Comparison of ENCODE assay signal across 13 mouse cellular contexts in the genomic region with DNA sequence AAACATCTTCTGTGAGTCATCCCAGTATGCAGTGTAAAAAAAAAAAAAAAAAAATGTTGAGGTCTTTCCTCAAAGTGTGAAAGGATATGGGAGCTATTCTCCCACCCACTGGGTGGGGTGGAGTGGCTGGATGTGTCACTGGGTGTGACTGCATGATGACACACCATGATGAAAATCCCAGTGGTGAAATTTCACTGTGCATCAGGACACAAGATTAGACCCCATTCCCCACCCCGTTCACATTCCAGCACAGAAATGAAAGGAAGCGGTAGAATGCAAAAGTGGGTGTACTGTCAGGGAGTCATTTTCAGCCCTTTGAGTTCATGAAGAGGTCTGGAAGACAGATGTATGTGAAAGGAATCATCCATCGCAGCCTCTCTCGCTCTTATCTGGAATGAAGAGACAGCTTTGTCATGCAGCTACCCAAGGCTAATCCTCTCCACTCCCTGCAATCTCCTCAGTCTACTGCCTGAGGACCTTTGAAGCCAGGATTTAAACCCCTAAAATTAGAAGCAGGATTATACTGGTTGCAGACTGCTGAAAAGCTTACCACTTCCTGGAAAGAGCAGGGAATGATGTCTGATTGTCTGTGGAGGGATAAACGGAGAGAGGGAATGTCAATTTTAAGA.
A peak's percentile ranks its signal among the peaks of the same experiment; 100 is the strongest.
DNase-seq lines count a peak whose midpoint lies in the region; ATAC-seq and TF ChIP-seq lines count a peak whose summit lies in the region.
"Had no signal": no experiment of that assay in that cellular context is flagged by ENCODE, and none has a peak within 500 bp of the region (broad histone marks: within the 10 kb centered on the region; RNA-seq: fewer than 3 reads in every experiment).

No protein-coding gene starts in this region.

- H3K36me3 ChIP-seq in embryonic facial prominence, embryonic 14.5 days (ENCODE audit: control insufficient read depth, insufficient read depth, low read length) = no peaks in the 10 kb centered on the region
- no peaks in the 10 kb centered on the region for H3K36me3 ChIP-seq in embryonic facial prominence, embryonic 10.5 days (replicated peaks)
- H3K36me3 ChIP-seq in lung, embryonic 16.5 days (ENCODE audit: control insufficient read depth, insufficient read depth, low read length) = no peaks in the 10 kb centered on the region
- no peaks in the 10 kb centered on the region for H3K36me3 ChIP-seq in forebrain, embryonic 16.5 days (ENCODE audit: control insufficient read depth, insufficient read depth)

- H3K9me3 ChIP-seq in embryonic facial prominence, embryonic 14.5 days (ENCODE audit: control insufficient read depth, low read length) = no peaks in the 10 kb centered on the region
- H3K9me3 ChIP-seq in embryonic facial prominence, embryonic 10.5 days = no peaks in the 10 kb centered on the region
- no peaks in the 10 kb centered on the region for H3K9me3 ChIP-seq in lung, embryonic 16.5 days (ENCODE audit: control insufficient read depth, low read length)
- no peaks in the 10 kb centered on the region for H3K9me3 ChIP-seq in forebrain, embryonic 16.5 days (ENCODE audit: control insufficient read depth, low read length)

- no peak overlapping the region for H3K4me2 ChIP-seq in embryonic facial prominence, embryonic 14.5 days (ENCODE audit: low read depth, low read length)
- H3K4me2 ChIP-seq in lung, embryonic 16.5 days (ENCODE audit: low read depth, low read length) = no peak overlapping the region
- H3K4me2 ChIP-seq in forebrain, embryonic 16.5 days (ENCODE audit: low read length) = no peak overlapping the region
- H3K4me2 ChIP-seq: hindbrain, embryonic 14.5 days had no signal

- H3K27ac ChIP-seq in embryonic facial prominence, embryonic 14.5 days (replicated peaks; ENCODE audit: low read depth, low read length) = no peak overlapping the region
- H3K27ac ChIP-seq in embryonic facial prominence, embryonic 10.5 days (replicated peaks) = no peak overlapping the region
- no peak overlapping the region for H3K27ac ChIP-seq in lung, embryonic 16.5 days (ENCODE audit: low read length)
- H3K27ac ChIP-seq in forebrain, embryonic 16.5 days (ENCODE audit: low read length) = no peak overlapping the region
- H3K27ac ChIP-seq: hindbrain, embryonic 14.5 days; left cerebral cortex, adult 2 months; liver, embryonic 14.5 days had no signal

- no peak overlapping the region for H3K4me3 ChIP-seq in embryonic facial prominence, embryonic 14.5 days (ENCODE audit: low read depth, low read length)
- no peak overlapping the region for H3K4me3 ChIP-seq in embryonic facial prominence, embryonic 10.5 days
- H3K4me3 ChIP-seq in lung, embryonic 16.5 days (ENCODE audit: low read length) = no peak overlapping the region
- no peak overlapping the region for H3K4me3 ChIP-seq in lung, adult 2 months (replicated peaks; ENCODE audit: extremely low read depth, low read depth, low read length)
- H3K4me3 ChIP-seq in forebrain, embryonic 16.5 days (replicated peaks; ENCODE audit: low read length) = no peak overlapping the region
- H3K4me3 ChIP-seq: left cerebral cortex, adult 2 months had no signal

- 24% methylated on average over 5 of the region's 5 CpGs for WGBS in embryonic facial prominence, embryonic 14.5 days
- WGBS in embryonic facial prominence, embryonic 10.5 days = 48% methylated on average over 5 of the region's 5 CpGs
- WGBS in lung, embryonic 16.5 days = 25% methylated on average over 5 of the region's 5 CpGs
- 41% methylated on average over 5 of the region's 5 CpGs for WGBS in lung, adult 2 months
- WGBS in forebrain, embryonic 16.5 days = 54% methylated on average over 5 of the region's 5 CpGs

- H3K27me3 ChIP-seq in embryonic facial prominence, embryonic 14.5 days (replicated peaks; ENCODE audit: control insufficient read depth, insufficient read depth, low read length) = no peaks in the 10 kb centered on the region
- H3K27me3 ChIP-seq in embryonic facial prominence, embryonic 10.5 days (replicated peaks; ENCODE audit: low read depth, poor library complexity, severe bottlenecking) = no peaks in the 10 kb centered on the region
- no peaks in the 10 kb centered on the region for H3K27me3 ChIP-seq in lung, embryonic 16.5 days (ENCODE audit: control insufficient read depth, insufficient read depth, low read depth, low read length)
- H3K27me3 ChIP-seq in forebrain, embryonic 16.5 days (replicated peaks; ENCODE audit: control insufficient read depth, insufficient read depth, low read length) = no peaks in the 10 kb centered on the region

- TF ChIP-seq CTCF in lung, adult 2 months (IDR thresholded peaks at IDR 0.05; ENCODE audit: insufficient read depth, low read length) = no peak

- DNase-seq in embryonic facial prominence, embryonic 14.5 days (ENCODE audit: low spot score) = peak; percentile 37
- no peak for DNase-seq in embryonic facial prominence, embryonic 10.5 days (ENCODE audit: low spot score)
- DNase-seq in lung, adult 2 months = no peak
- DNase-seq in R1 (ENCODE audit: low read depth, low spot score) = peak; percentile 60
- DNase-seq in kidney, postnatal 10 days = no peak
- DNase-seq: cerebellum, adult 2 months; kidney, postnatal 14 days had no signal

- no peak overlapping the region for H3K9ac ChIP-seq in embryonic facial prominence, embryonic 14.5 days (ENCODE audit: low read depth, low read length)
- H3K9ac ChIP-seq in lung, embryonic 16.5 days (ENCODE audit: low read length) = no peak overlapping the region
- H3K9ac ChIP-seq in forebrain, embryonic 16.5 days (replicated peaks; ENCODE audit: low read depth, low read length) = no peak overlapping the region
- H3K9ac ChIP-seq: hindbrain, embryonic 14.5 days; liver, embryonic 14.5 days had no signal

- ATAC-seq in embryonic facial prominence, embryonic 14.5 days (ENCODE audit: low read depth) = no peak
- ATAC-seq in lung, embryonic 16.5 days (ENCODE audit: low read depth) = peak; percentile 28; the same call in 1 of the 2 replicates
- ATAC-seq in megakaryocyte, adult 5-6 weeks (ENCODE audit: poor library complexity, severe bottlenecking) = peak; percentile 49; the same call in 1 of the 2 replicates
- ATAC-seq in forebrain, embryonic 16.5 days = no peak

- no peak for TF ChIP-seq POLR2A in lung, adult 2 months (IDR thresholded peaks at IDR 0.05; ENCODE audit: borderline replicate concordance, extremely low read depth, low read depth, low read length)

- no peaks in the 10 kb centered on the region for H3K4me1 ChIP-seq in embryonic facial prominence, embryonic 14.5 days (ENCODE audit: control insufficient read depth, insufficient read depth, low read length)
- H3K4me1 ChIP-seq in embryonic facial prominence, embryonic 10.5 days = peaks cover 6% of the 10 kb centered on the region; the same call in 1 of the 2 replicates
- H3K4me1 ChIP-seq in lung, embryonic 16.5 days (replicated peaks; ENCODE audit: control insufficient read depth, insufficient read depth, low read length) = no peaks in the 10 kb centered on the region; the same call in 1 of the 2 replicates
- H3K4me1 ChIP-seq in lung, adult 2 months (ENCODE audit: control insufficient read depth, insufficient read depth, low read length) = no peaks in the 10 kb centered on the region
- no peaks in the 10 kb centered on the region for H3K4me1 ChIP-seq in forebrain, embryonic 16.5 days (replicated peaks; ENCODE audit: control insufficient read depth, insufficient read depth, low read length)

Comparison
In these comparisons a context has a peak if more than half of its experiments do, and no peak if none do; other contexts are left out.
1. DNase-seq: peak in embryonic facial prominence, embryonic 14.5 days (single experiment) and R1 (single experiment); none in embryonic facial prominence, embryonic 10.5 days (single experiment), lung, adult 2 months (single experiment) and kidney, postnatal 10 days (single experiment).
2. ATAC-seq: peak in lung, embryonic 16.5 days (single experiment) and megakaryocyte, adult 5-6 weeks (single experiment); none in embryonic facial prominence, embryonic 14.5 days (single experiment) and forebrain, embryonic 16.5 days (single experiment).